Mouse (Mus musculus): ENCODE measurements around the gene Akt1s1. TPM values are rescaled to one million over a fixed set of nuclear protein-coding genes. Genes with fewer than 3 reads are reported as not detected.

Akt1s1 gene
- total and polyA plus RNA-seq, 3 experiments, result 9.5 to 24.2 (median 23.3) TPM

- Histone ChIP-seq H3K9me3 (replicated peaks; ENCODE audit: low read length) (no peaks in the 10 kb centered on the region), H3K79me2 (replicated peaks; ENCODE audit: control insufficient read depth, extremely low read depth, insufficient read depth, poor library complexity, severe bottlenecking) (peaks cover 12% of the 10 kb centered on the region), H3K4me3 (replicated peaks in 1 of 3; ENCODE audit: low read depth in 2 of 3, low read length in 2 of 3, poor library complexity in 1 of 3) (no peak overlapping the region), H3K9ac (ENCODE audit: insufficient read depth, low read depth) (no peak overlapping the region), H3K4me1 (ENCODE audit: control insufficient read depth in 1 of 2, insufficient read depth in 2 of 2) (peaks cover 19 to 20% of the 10 kb centered on the region in 2 experiments), H3K36me3 (replicated peaks in 1 of 2; ENCODE audit: control insufficient read depth in 1 of 2, insufficient read depth in 1 of 2, low read length in 1 of 2) (peaks cover 48 to 57% of the 10 kb centered on the region in 2 experiments), H3K27me3 (replicated peaks) (no peaks in the 10 kb centered on the region), H3K27ac (ENCODE audit: insufficient read depth, low read depth) (no peak overlapping the region), H3K4me2 (ENCODE audit: insufficient read depth, low read depth, poor library complexity, severe bottlenecking) (no peak overlapping the region)
- TF ChIP-seq ETS1 (conservative IDR thresholded peaks at IDR 0.05; ENCODE audit: low read depth, low read length) (no peak), CHD2 (IDR thresholded peaks at IDR 0.05; ENCODE audit: low read length) (no peak), PAX5 (IDR thresholded peaks at IDR 0.05; ENCODE audit: low read length) (no peak), MAFK (IDR thresholded peaks at IDR 0.05; ENCODE audit: insufficient replicate concordance, low read length) (no peak), ZKSCAN1 (IDR thresholded peaks at IDR 0.05; ENCODE audit: borderline replicate concordance, low read depth, low read length) (no peak), ZNF384 (IDR thresholded peaks at IDR 0.05; ENCODE audit: low read depth, low read length) (no peak), RCOR1 (conservative IDR thresholded peaks at IDR 0.05; ENCODE audit: low read depth, low read length) (no peak), MAX (IDR thresholded peaks at IDR 0.05; ENCODE audit: low read length) (no peak), SMC3 (IDR thresholded peaks at IDR 0.05; ENCODE audit: low read depth, low read length) (no peak), RAD21 (IDR thresholded peaks at IDR 0.05; ENCODE audit: low read depth, low read length) (no peak), ZC3H11A (IDR thresholded peaks at IDR 0.05; ENCODE audit: low read depth, low read length) (no peak), SIN3A (IDR thresholded peaks at IDR 0.05; ENCODE audit: low read length) (no peak), MEF2A (IDR thresholded peaks at IDR 0.05; ENCODE audit: borderline replicate concordance, low read depth, low read length) (no peak), NRF1 (IDR thresholded peaks at IDR 0.05; ENCODE audit: low read depth, low read length) (no peak), E2F4 (IDR thresholded peaks at IDR 0.05; ENCODE audit: insufficient replicate concordance, low read depth, low read length) (no peak), NELFE (IDR thresholded peaks at IDR 0.05; ENCODE audit: low read depth, low read length) (no peak), EP300 (IDR thresholded peaks at IDR 0.05; ENCODE audit: low read length) (no peak), HCFC1 (IDR thresholded peaks at IDR 0.05; ENCODE audit: low read depth, low read length) (no peak), KAT2A (IDR thresholded peaks at IDR 0.05; ENCODE audit: insufficient replicate concordance, low read length) (no peak), MYC (IDR thresholded peaks at IDR 0.05; ENCODE audit: low read depth, low read length) (no peak)
- no peak for DNase-seq (ENCODE audit: extremely low read depth)
- in situ Hi-C loops (cut with MboI; ENCODE audit: low pct_ligation_motif_present, low pct_unique_long_range_greater_than_20kb, low sequenced_read_pairs) (no loop called here), dilution Hi-C loops (cut with MboI; ENCODE audit: extremely low pct_ligation_motif_present, extremely low pct_unique_long_range_greater_than_20kb, low sequenced_read_pairs) (no loop called here)
Observed at GRCm38 (mm10) chr7:44810365-44810764, 38.4 kb upstream of the Akt1s1 start.

DNA sequence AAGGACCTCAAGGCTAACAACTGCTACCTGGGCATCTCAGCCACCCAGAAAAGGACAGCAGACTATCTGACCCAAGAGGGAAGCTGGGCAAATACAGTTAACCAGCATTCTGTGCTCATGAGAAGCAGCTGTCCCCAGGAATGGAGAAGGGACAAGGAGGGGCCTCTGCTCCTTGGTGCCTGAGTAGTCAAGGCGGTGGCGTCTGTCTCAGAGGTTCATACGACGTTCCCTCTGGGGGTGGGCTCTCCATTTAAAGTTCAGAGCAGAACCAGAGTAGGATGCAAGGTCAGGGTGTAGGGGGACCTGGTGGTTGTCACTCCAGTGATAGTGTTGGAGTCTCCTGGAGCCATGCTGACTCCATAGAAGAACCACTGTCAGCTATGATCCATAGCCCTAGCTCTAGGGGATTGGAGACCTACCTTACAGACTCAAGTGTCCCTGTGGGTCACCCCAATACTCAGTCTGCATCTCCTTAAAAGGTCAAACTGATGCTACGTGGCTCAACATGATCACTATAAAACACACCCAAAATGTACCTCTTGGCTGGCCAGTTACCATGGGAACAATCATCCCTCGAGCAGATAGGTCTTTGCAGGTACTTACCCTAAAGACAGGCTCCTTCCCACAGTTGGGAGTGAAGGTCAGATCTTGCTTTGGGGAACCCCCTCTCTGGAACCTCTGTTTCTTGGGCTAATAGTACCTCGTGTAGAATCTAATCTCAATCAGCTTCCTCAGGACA, 37.8 kb upstream of the Akt1s1 start:
- in situ Hi-C loops (cut with MboI; ENCODE audit: low pct_ligation_motif_present, low pct_unique_long_range_greater_than_20kb, low sequenced_read_pairs), result no loop called here
- Histone ChIP-seq H3K27me3 (replicated peaks) (no peaks in the 10 kb centered on the region), H3K4me1 (ENCODE audit: control insufficient read depth in 1 of 2, insufficient read depth in 2 of 2) (peaks cover 19 to 20% of the 10 kb centered on the region in 2 experiments), H3K9ac (ENCODE audit: insufficient read depth, low read depth) (no peak overlapping the region), H3K4me2 (ENCODE audit: insufficient read depth, low read depth, poor library complexity, severe bottlenecking) (no peak overlapping the region), H3K9me3 (replicated peaks; ENCODE audit: low read length) (no peaks in the 10 kb centered on the region), H3K4me3 (replicated peaks in 1 of 3; ENCODE audit: low read depth in 2 of 3, low read length in 2 of 3, poor library complexity in 1 of 3) (no peak overlapping the region), H3K36me3 (replicated peaks in 1 of 2; ENCODE audit: control insufficient read depth in 1 of 2, insufficient read depth in 1 of 2, low read length in 1 of 2) (peaks cover 48 to 57% of the 10 kb centered on the region in 2 experiments), H3K27ac (ENCODE audit: insufficient read depth, low read depth) (no peak overlapping the region), H3K79me2 (replicated peaks; ENCODE audit: control insufficient read depth, extremely low read depth, insufficient read depth, poor library complexity, severe bottlenecking) (peaks cover 17% of the 10 kb centered on the region)
- no peak for DNase-seq (ENCODE audit: extremely low read depth)
- dilution Hi-C loops (cut with MboI; ENCODE audit: extremely low pct_ligation_motif_present, extremely low pct_unique_long_range_greater_than_20kb, low sequenced_read_pairs), result no loop called here
- TF ChIP-seq IRF4 (IDR thresholded peaks at IDR 0.05; ENCODE audit: low read depth, low read length), result no peak
- no peak for TF ChIP-seq ZNF384 (IDR thresholded peaks at IDR 0.05; ENCODE audit: low read depth, low read length)

All from CH12.LX (cell line).